Mouse (Mus musculus): ENCODE data around the gene Parvg. TPM values are rescaled to one million over a fixed set of nuclear protein-coding genes. Genes with fewer than 3 reads are reported as not detected.

Parvg gene
- 126 TPM for polyA plus RNA-seq (2017; shearing (Covaris generic))

DNA sequence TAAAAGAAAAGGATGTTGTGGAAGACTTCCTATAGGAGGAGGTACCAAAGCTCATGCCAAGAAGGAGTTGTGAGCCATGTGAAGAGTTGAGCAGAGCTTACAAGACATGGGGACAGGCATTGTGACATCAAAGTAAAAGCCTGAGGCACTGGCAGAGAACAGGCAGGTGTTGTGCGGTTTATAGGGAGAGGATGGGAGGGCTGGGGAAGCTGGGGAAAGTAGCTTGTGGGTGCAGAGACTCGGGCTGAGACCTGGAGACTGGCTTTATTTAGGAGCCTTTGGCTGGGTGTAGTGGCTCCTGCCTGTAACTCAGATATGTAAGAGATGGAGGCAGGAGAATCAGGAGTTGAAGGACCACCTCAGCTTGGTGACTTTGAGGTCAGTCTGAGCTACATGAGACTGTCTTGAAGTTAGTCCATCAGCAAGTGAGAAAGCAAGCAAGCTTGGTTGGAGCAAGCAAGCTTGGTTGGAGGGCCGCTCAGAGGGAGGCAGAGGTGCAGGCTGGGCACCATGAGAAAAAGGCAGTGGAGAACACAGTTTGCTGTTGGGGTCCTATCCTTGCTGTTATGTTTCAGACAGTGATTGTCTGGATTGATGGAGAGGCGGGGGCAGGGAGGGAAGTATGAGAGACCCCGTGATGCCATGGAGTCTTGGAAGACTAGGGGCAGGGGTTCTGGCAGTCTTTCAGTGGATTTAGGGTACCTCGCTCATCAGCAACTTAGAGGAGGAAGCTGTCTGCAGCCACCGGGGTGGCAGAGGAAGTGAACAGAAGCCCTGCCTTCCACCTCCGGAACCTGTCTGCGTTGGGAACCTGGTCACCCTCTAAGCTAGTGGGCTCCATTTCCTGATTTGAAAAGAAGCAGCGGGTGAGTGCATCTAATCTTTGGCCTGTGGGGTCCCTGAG lies at the start of gene Parvg:
Gene Parvg (plus strand): TSS at position 61 of the 904 bp plus-strand sequence.

Other genes with a start within 250 kb of the Parvg start
- gene Sult4a1, start 218.3 kb upstream of the Parvg start, polyA plus RNA-seq (2017; shearing (Covaris generic)), result 0.36 TPM
- not detected for gene Pnpla5, start 200.9 kb upstream of the Parvg start, polyA plus RNA-seq (2017; shearing (Covaris generic))
- 0.41 TPM for gene Pnpla3, start 156.2 kb upstream of the Parvg start, polyA plus RNA-seq (2017; shearing (Covaris generic))
- gene Samm50, start 131.8 kb upstream of the Parvg start, polyA plus RNA-seq (2017; shearing (Covaris generic)), result 119 TPM
- 0.59 TPM for gene Parvb, start 92.0 kb upstream of the Parvg start, polyA plus RNA-seq (2017; shearing (Covaris generic))
- 0.12 TPM for gene Shisal1, start 123.1 kb downstream of the Parvg start, polyA plus RNA-seq (2017; shearing (Covaris generic))
- 5.9 TPM for gene Rtl6, start 233.8 kb downstream of the Parvg start, polyA plus RNA-seq (2017; shearing (Covaris generic))